Mouse (Mus musculus): Measurements from ENCODE around the gene Irs1. TPM values are rescaled to one million over a fixed set of nuclear protein-coding genes. Genes with fewer than 3 reads are reported as not detected.

Irs1 gene
- 1.5 and 1.7 TPM in 2 replicates for polyA plus RNA-seq (2015; fragmentation: Nextera tagmentation; extraction: Ambion mirVana)

GRCm38 (mm10) chr1:82291151-82291797, at the start of gene Irs1:
Gene Irs1 (minus strand): TSS chr1:82291416.
- peak; percentile 87 for ATAC-seq (ENCODE audit: low read depth)
- WGBS (ENCODE audit: insufficient replicate concordance): under 1% methylated on average over 55 of the region's 60 CpGs
- H3K4me1 ChIP-seq (ENCODE audit: control insufficient read depth, low read depth, low read length): no peaks in the 10 kb centered on the region; the same call in 1 of the 2 replicates
- no peaks in the 10 kb centered on the region for H3K36me3 ChIP-seq (ENCODE audit: control insufficient read depth, insufficient read depth)
- H3K4me3 ChIP-seq (ENCODE audit: low read depth, low read length): peak within 1 kb of the TSS; percentile 60
- peak within 1 kb of the TSS; percentile 53 for H3K4me2 ChIP-seq (ENCODE audit: low read depth, low read length)
- peak within 1 kb of the TSS; percentile 50 for H3K9ac ChIP-seq (ENCODE audit: low read depth, low read length)
- peak within 1 kb of the TSS; percentile 72 for H3K27ac ChIP-seq (ENCODE audit: low read length)
- peaks cover 52% of the 10 kb centered on the region for H3K27me3 ChIP-seq (ENCODE audit: control insufficient read depth, insufficient read depth, low read depth, low read length)
- H3K9me3 ChIP-seq (replicated peaks; ENCODE audit: control insufficient read depth, low read length): no peaks in the 10 kb centered on the region

DNA sequence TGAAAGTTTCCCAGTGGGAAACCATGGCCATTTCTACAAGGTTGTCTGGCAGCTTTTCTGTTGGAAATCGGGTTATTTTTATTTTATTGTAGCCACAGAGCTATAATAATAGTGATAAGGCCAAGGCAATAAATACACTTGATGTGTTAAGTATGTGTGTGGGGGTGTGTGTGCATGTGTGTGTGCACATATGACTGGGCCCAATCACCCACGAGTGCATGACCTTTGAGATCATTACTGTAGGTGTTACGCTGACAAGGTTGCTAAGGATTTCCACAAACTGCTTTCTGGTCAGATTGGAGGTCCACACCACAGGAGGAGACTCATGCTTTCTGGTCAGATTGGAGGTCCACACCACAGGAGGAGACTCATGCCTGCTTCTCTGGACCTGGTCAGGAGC, 43.3 kb upstream of the Irs1 start:
- ATAC-seq (ENCODE audit: low read depth): no peak

GRCm38 (mm10) chr1:82329954-82330247, 38.7 kb upstream of the Irs1 start:
- Histone ChIP-seq H3K4me1 (ENCODE audit: control insufficient read depth, low read depth, low read length) (no peaks in the 10 kb centered on the region; the same call in 1 of the 2 replicates), H3K27ac (ENCODE audit: low read length) (no peak overlapping the region), H3K27me3 (ENCODE audit: control insufficient read depth, insufficient read depth, low read depth, low read length) (no peaks in the 10 kb centered on the region), H3K9me3 (replicated peaks; ENCODE audit: control insufficient read depth, low read length) (no peaks in the 10 kb centered on the region), H3K4me2 (ENCODE audit: low read depth, low read length) (no peak overlapping the region), H3K36me3 (ENCODE audit: control insufficient read depth, insufficient read depth) (no peaks in the 10 kb centered on the region), H3K4me3 (ENCODE audit: low read depth, low read length) (no peak overlapping the region), H3K9ac (ENCODE audit: low read depth, low read length) (no peak overlapping the region)
- ATAC-seq (ENCODE audit: low read depth): no peak

More for the DNA sequence above, 43.3 kb upstream of the Irs1 start:
- 79% methylated on average over 3 of the region's 3 CpGs for WGBS (ENCODE audit: insufficient replicate concordance)
- no peak overlapping the region for H3K4me3 ChIP-seq (ENCODE audit: low read depth, low read length)
- no peaks in the 10 kb centered on the region for H3K4me1 ChIP-seq (ENCODE audit: control insufficient read depth, low read depth, low read length)
- H3K9ac ChIP-seq (ENCODE audit: low read depth, low read length): no peak overlapping the region
- no peaks in the 10 kb centered on the region for H3K9me3 ChIP-seq (replicated peaks; ENCODE audit: control insufficient read depth, low read length)
- no peak overlapping the region for H3K4me2 ChIP-seq (ENCODE audit: low read depth, low read length)
- no peaks in the 10 kb centered on the region for H3K27me3 ChIP-seq (ENCODE audit: control insufficient read depth, insufficient read depth, low read depth, low read length)
- no peaks in the 10 kb centered on the region for H3K36me3 ChIP-seq (ENCODE audit: control insufficient read depth, insufficient read depth)
- no peak overlapping the region for H3K27ac ChIP-seq (ENCODE audit: low read length)

- no peaks in the 10 kb centered on the region; the same call in 1 of the 2 replicates for H3K4me1 ChIP-seq (ENCODE audit: control insufficient read depth, low read depth, low read length)
- H3K9me3 ChIP-seq (replicated peaks; ENCODE audit: control insufficient read depth, low read length): no peaks in the 10 kb centered on the region
- no peak overlapping the region for H3K4me2 ChIP-seq (ENCODE audit: low read depth, low read length)
- no peak overlapping the region for H3K9ac ChIP-seq (ENCODE audit: low read depth, low read length)
- H3K4me3 ChIP-seq (ENCODE audit: low read depth, low read length): no peak overlapping the region
- H3K27ac ChIP-seq (ENCODE audit: low read length): no peak overlapping the region
- ATAC-seq (ENCODE audit: low read depth): no peak
- H3K36me3 ChIP-seq (ENCODE audit: control insufficient read depth, insufficient read depth): no peaks in the 10 kb centered on the region
- WGBS (ENCODE audit: insufficient replicate concordance): 76% methylated on average over 4 of the region's 4 CpGs
- no peaks in the 10 kb centered on the region for H3K27me3 ChIP-seq (ENCODE audit: control insufficient read depth, insufficient read depth, low read depth, low read length)
Measured at GRCm38 (mm10) chr1:82329237-82329953, 38.2 kb upstream of the Irs1 start.

GRCm38 (mm10) chr1:82328033-82328775, 37.0 kb upstream of the Irs1 start:
- 84% methylated on average over 7 of the region's 7 CpGs for WGBS (ENCODE audit: insufficient replicate concordance)
- ATAC-seq (ENCODE audit: low read depth): peak; percentile 11; the same call in 1 of the 2 replicates
- no peak overlapping the region for H3K27ac ChIP-seq (ENCODE audit: low read length)

DNA sequence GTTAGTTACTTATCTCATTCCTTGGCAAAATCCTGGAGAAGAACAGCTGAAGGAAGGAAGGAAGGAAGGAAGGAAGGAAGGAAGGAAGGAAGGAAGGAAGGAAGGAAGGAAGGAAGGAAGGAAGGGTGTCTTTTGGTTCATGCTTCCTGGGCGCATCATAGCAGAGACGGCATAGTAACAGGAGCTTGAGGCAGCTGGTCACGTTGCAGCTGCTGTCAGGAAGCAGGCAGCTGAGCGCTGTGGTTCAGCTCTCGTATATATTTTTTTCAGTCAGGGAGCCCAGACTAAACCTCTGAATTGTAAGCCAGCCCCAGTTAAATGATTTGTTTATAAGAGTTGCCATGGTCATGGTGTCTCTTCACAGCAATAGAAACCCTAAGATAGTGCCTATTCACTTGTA, 34.9 kb upstream of the Irs1 start:
- 85% methylated on average over 5 of the region's 5 CpGs for WGBS (ENCODE audit: insufficient replicate concordance)
- no peak overlapping the region for H3K9ac ChIP-seq (ENCODE audit: low read depth, low read length)
- no peak overlapping the region for H3K4me2 ChIP-seq (ENCODE audit: low read depth, low read length)
- H3K36me3 ChIP-seq (ENCODE audit: control insufficient read depth, insufficient read depth): no peaks in the 10 kb centered on the region
- H3K4me1 ChIP-seq (ENCODE audit: control insufficient read depth, low read depth, low read length): no peaks in the 10 kb centered on the region; the same call in 1 of the 2 replicates
- no peak overlapping the region for H3K4me3 ChIP-seq (ENCODE audit: low read depth, low read length)
- H3K27ac ChIP-seq (ENCODE audit: low read length): no peak overlapping the region
- no peak for ATAC-seq (ENCODE audit: low read depth)
- H3K9me3 ChIP-seq (replicated peaks; ENCODE audit: control insufficient read depth, low read length): no peaks in the 10 kb centered on the region
- no peaks in the 10 kb centered on the region for H3K27me3 ChIP-seq (ENCODE audit: control insufficient read depth, insufficient read depth, low read depth, low read length)

More at GRCm38 (mm10) chr1:82328033-82328775, 37.0 kb upstream of the Irs1 start:
- no peaks in the 10 kb centered on the region for H3K36me3 ChIP-seq (ENCODE audit: control insufficient read depth, insufficient read depth)
- no peaks in the 10 kb centered on the region; the same call in 1 of the 2 replicates for H3K4me1 ChIP-seq (ENCODE audit: control insufficient read depth, low read depth, low read length)
- no peak overlapping the region for H3K4me2 ChIP-seq (ENCODE audit: low read depth, low read length)
- H3K4me3 ChIP-seq (ENCODE audit: low read depth, low read length): no peak overlapping the region
- H3K9ac ChIP-seq (ENCODE audit: low read depth, low read length): no peak overlapping the region
- no peaks in the 10 kb centered on the region for H3K9me3 ChIP-seq (replicated peaks; ENCODE audit: control insufficient read depth, low read length)
- no peaks in the 10 kb centered on the region for H3K27me3 ChIP-seq (ENCODE audit: control insufficient read depth, insufficient read depth, low read depth, low read length)

GRCm38 (mm10) chr1:82324131-82324785, 33.0 kb upstream of the Irs1 start:
- Histone ChIP-seq H3K4me1 (ENCODE audit: control insufficient read depth, low read depth, low read length) (no peaks in the 10 kb centered on the region; the same call in 1 of the 2 replicates), H3K4me3 (ENCODE audit: low read depth, low read length) (no peak overlapping the region), H3K9me3 (replicated peaks; ENCODE audit: control insufficient read depth, low read length) (no peaks in the 10 kb centered on the region), H3K9ac (ENCODE audit: low read depth, low read length) (no peak overlapping the region), H3K36me3 (ENCODE audit: control insufficient read depth, insufficient read depth) (no peaks in the 10 kb centered on the region), H3K27me3 (ENCODE audit: control insufficient read depth, insufficient read depth, low read depth, low read length) (no peaks in the 10 kb centered on the region), H3K27ac (ENCODE audit: low read length) (no peak overlapping the region), H3K4me2 (ENCODE audit: low read depth, low read length) (no peak overlapping the region)
- ATAC-seq (ENCODE audit: low read depth): no peak
- 72% methylated on average over 4 of the region's 4 CpGs for WGBS (ENCODE audit: insufficient replicate concordance)

- Histone ChIP-seq H3K4me2 (ENCODE audit: low read depth, low read length) (no peak overlapping the region), H3K4me1 (ENCODE audit: control insufficient read depth, low read depth, low read length) (peaks cover 3% of the 10 kb centered on the region; the same call in 1 of the 2 replicates), H3K4me3 (ENCODE audit: low read depth, low read length) (no peak overlapping the region), H3K9me3 (replicated peaks; ENCODE audit: control insufficient read depth, low read length) (no peaks in the 10 kb centered on the region), H3K27me3 (ENCODE audit: control insufficient read depth, insufficient read depth, low read depth, low read length) (no peaks in the 10 kb centered on the region), H3K9ac (ENCODE audit: low read depth, low read length) (no peak overlapping the region), H3K36me3 (ENCODE audit: control insufficient read depth, insufficient read depth) (no peaks in the 10 kb centered on the region), H3K27ac (ENCODE audit: low read length) (no peak overlapping the region)
- no peak for ATAC-seq (ENCODE audit: low read depth)
- WGBS (ENCODE audit: insufficient replicate concordance): 41% methylated on average over 1 of the region's 1 CpGs
Measured at GRCm38 (mm10) chr1:82321441-82321840, 30.2 kb upstream of the Irs1 start.
